Mouse (Mus musculus) bone marrow, adult 2 months (tissue): ENCODE measurements around the gene Lrrc38. TPM values are rescaled to one million over a fixed set of nuclear protein-coding genes. Genes with fewer than 3 reads are reported as not detected.

ENCODE experiments used
- H3K27ac ChIP-seq: fragments of 200-500 bp; 2 replicates; pipeline ENCODE4 v1.5.1; 2012; ENCODE audit warnings: low read depth, mild to moderate bottlenecking, control low read depth, inconsistent platforms, low read length; ENCODE audit not compliant: control insufficient read depth, poor library complexity, insufficient read depth
- H3K4me1 ChIP-seq: fragments of 200-500 bp; 2 replicates; pipeline ENCODE4 v1.6.1; 2011; ENCODE audit warnings: low read length; ENCODE audit not compliant: control insufficient read depth, insufficient read depth
- H3K4me3 ChIP-seq: fragments of 200-500 bp; replicated peaks from 2 replicates; pipeline ENCODE3; 2011; ENCODE audit warnings: mild to moderate bottlenecking, low read depth, low read length, control low read depth; ENCODE audit not compliant: control insufficient read depth
- CTCF ChIP-seq: fragments of 200-500 bp; IDR thresholded peaks from 2 replicates; pipeline ENCODE4 v1.5.1; 2011; ENCODE audit warnings: low read length, control low read depth; ENCODE audit not compliant: control insufficient read depth, insufficient read depth
- POLR2A ChIP-seq: fragments of 200-500 bp; IDR thresholded peaks from 2 replicates; pipeline ENCODE4 v1.6.1; 2011; ENCODE audit warnings: low read depth, mild to moderate bottlenecking, control low read depth, low read length, borderline replicate concordance; ENCODE audit not compliant: control insufficient read depth
- WGBS: fragments of 180-500 bp; shearing (Covaris S2); methylation state at CpG from one replicate; pipeline ENCODE4 v1.1.7; 2018; 5-methylcytosine and 5-hydroxymethylcytosine counted together
- polyA plus RNA-seq: library from polyadenylated mRNA; stranded (reverse); fragments of >200 nt; gene quantifications from 2 replicates; pipeline ENCODE4 v1.2.4, GENCODE M21; 2011; ENCODE audit warnings: low replicate concordance; ENCODE audit not compliant: missing spikeins, insufficient read depth, insufficient read length

Gene Lrrc38
- polyA plus RNA-seq, 1 experiment = not detected

GRCm38 (mm10) chr4:143411566-143412218 lies 62.1 kb downstream of the Lrrc38 start:
- Histone ChIP-seq H3K4me1 (no peaks in the 10 kb centered on the region; the same call in 1 of the 2 replicates), H3K4me3 (no peak overlapping the region), H3K27ac (no peak overlapping the region)
- TF ChIP-seq POLR2A = no peak
- no peak for TF ChIP-seq CTCF
- WGBS = 68% methylated on average over 5 of the region's 5 CpGs

- Histone ChIP-seq H3K4me3 (peak within 1 kb of the TSS; percentile 80), H3K27ac (peak within 1 kb of the TSS; percentile 80), H3K4me1 (no peaks in the 10 kb centered on the region; the same call in 1 of the 2 replicates)
- WGBS = under 1% methylated on average over 50 of the region's 50 CpGs
- TF ChIP-seq POLR2A (no peak), CTCF (no peak)
Measured at GRCm38 (mm10) chr4:143412219-143413092, 62.9 kb downstream of the Lrrc38 start, which contains the start of gene Pramef8. TSS of gene Pramef8 (plus strand) at chr4:143412426.

GRCm38 (mm10) chr4:143413621-143414020 lies 64.1 kb downstream of the Lrrc38 start:
- 93% methylated on average over 1 of the region's 1 CpGs for WGBS
- Histone ChIP-seq H3K4me1 (no peaks in the 10 kb centered on the region; the same call in 1 of the 2 replicates), H3K27ac (no peak overlapping the region), H3K4me3 (no peak overlapping the region)
- no peak for TF ChIP-seq POLR2A
- TF ChIP-seq CTCF = no peak

- TF ChIP-seq CTCF = no peak
- TF ChIP-seq POLR2A = no peak
- Histone ChIP-seq H3K27ac (no peak overlapping the region), H3K4me1 (no peaks in the 10 kb centered on the region; the same call in 1 of the 2 replicates), H3K4me3 (no peak overlapping the region)
- 89% methylated on average over 3 of the region's 3 CpGs for WGBS
Measured at GRCm38 (mm10) chr4:143414121-143414520, 64.6 kb downstream of the Lrrc38 start.

Other genes starting within 250 kb of the Lrrc38 start
- gene Prdm2, start 136.8 kb upstream of the Lrrc38 start, polyA plus RNA-seq = 7.9 and 17.7 TPM in 2 replicates
- gene Pdpn, start 50.2 kb upstream of the Lrrc38 start, polyA plus RNA-seq = 14.1 TPM in 1 of 2 replicates, not detected in the other
- not detected in 2 replicates for gene Pramel1, start 44.7 kb downstream of the Lrrc38 start, polyA plus RNA-seq
- gene Pramef8, start 62.7 kb downstream of the Lrrc38 start, polyA plus RNA-seq = 3.4 and 4.3 TPM in 2 replicates
- gene Oog4, start 100.6 kb downstream of the Lrrc38 start, polyA plus RNA-seq = not detected in 2 replicates
- gene Gm13043, start 161.6 kb downstream of the Lrrc38 start, polyA plus RNA-seq = not detected in 2 replicates
- gene Gm13040, start 186.2 kb downstream of the Lrrc38 start, polyA plus RNA-seq = not detected in 2 replicates
- gene BC080695, start 201.9 kb downstream of the Lrrc38 start, polyA plus RNA-seq = not detected in 2 replicates
- not detected in 2 replicates for gene Gm13057, start 202.0 kb downstream of the Lrrc38 start, polyA plus RNA-seq